Mouse (Mus musculus): ENCODE measurements at regions not wholly inside any gene's neighbourhood (a gene's known extent, or its start where the extent isn't known, plus 50 kb on each side); places are given as distances from the start of the nearest gene placed in this dataset.

DNA sequence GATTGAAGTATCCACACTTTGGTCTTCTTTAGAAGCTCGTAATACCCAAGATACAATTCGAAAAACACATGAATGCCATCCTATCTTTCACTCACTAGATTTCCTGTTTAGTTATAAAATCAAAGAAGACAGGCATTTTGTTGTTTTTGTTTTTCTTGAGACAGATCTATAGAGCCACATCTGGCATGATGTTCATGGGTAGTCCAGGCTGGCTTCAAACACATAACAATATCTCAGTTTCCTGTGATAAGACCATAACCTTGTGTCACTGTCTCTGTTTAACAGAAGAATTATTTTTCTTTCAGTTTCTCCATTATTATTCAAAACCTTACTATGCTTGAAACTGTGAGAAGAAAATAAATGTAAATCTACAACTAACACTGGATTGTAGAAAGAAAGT is 190.5 kb upstream of the Rasa1 start:
- TF ChIP-seq CTCF (IDR thresholded peaks at IDR 0.05) (no peak), EP300 (IDR thresholded peaks at IDR 0.05; ENCODE audit: insufficient read depth, low read depth, low read length) (no peak)

Data from heart, adult 2 months (tissue).